Mouse (Mus musculus) spleen, adult 2 months (tissue): ENCODE measurements around the gene Tstd1. TPM values are rescaled to one million over a fixed set of nuclear protein-coding genes. Genes with fewer than 3 reads are reported as not detected.

Experiments
- DNase-seq, 2 experiments: peaks; one replicate each; pipeline versions ENCODE4 v3.0.0 to v3.0.0-alpha.2; 2012 to 2021; ENCODE audit warnings: low spot score in 2 of 2, low read depth in 1 of 2
- H3K27ac ChIP-seq: fragments of 200-500 bp; 2 replicates; pipeline ENCODE4 v1.5.1; 2012; ENCODE audit warnings: low read length, inconsistent platforms; ENCODE audit not compliant: insufficient read depth
- H3K27me3 ChIP-seq: fragments of 200-500 bp; 2 replicates; pipeline ENCODE4 v1.6.1; 2012; ENCODE audit warnings: mild to moderate bottlenecking, moderate library complexity, low read length, inconsistent platforms; ENCODE audit not compliant: control insufficient read depth, insufficient read depth
- H3K36me3 ChIP-seq: fragments of 200-500 bp; 2 replicates; pipeline ENCODE4 v1.6.1; 2012; ENCODE audit warnings: mild to moderate bottlenecking, low read length, inconsistent platforms; ENCODE audit not compliant: control insufficient read depth, insufficient read depth
- H3K4me1 ChIP-seq: fragments of 200-500 bp; 2 replicates; pipeline ENCODE4 v1.6.1; 2011; ENCODE audit warnings: inconsistent platforms; ENCODE audit not compliant: control insufficient read depth, insufficient read depth, insufficient read length
- H3K4me3 ChIP-seq: fragments of 200-500 bp; 2 replicates; pipeline ENCODE4 v1.5.1; 2011; ENCODE audit warnings: mild to moderate bottlenecking, inconsistent platforms; ENCODE audit not compliant: insufficient read depth, insufficient read length; ENCODE audit errors: extremely low read depth
- CTCF ChIP-seq: fragments of 200-500 bp; IDR thresholded peaks from 2 replicates; pipeline ENCODE4 v1.5.1; 2011; ENCODE audit warnings: mild to moderate bottlenecking, inconsistent platforms; ENCODE audit not compliant: insufficient read depth, insufficient read length, insufficient replicate concordance; ENCODE audit errors: extremely low read depth
- POLR2A ChIP-seq: fragments of 200-500 bp; IDR thresholded peaks from 2 replicates; pipeline ENCODE4 v1.6.1; 2011; ENCODE audit warnings: low read depth, low read length, inconsistent platforms
- WGBS: fragments of 180-500 bp; shearing (Covaris S2); methylation state at CpG from one replicate; pipeline ENCODE4 v1.1.7; 2018; 5-methylcytosine and 5-hydroxymethylcytosine counted together
- polyA plus RNA-seq: library from polyadenylated mRNA; depleted of rRNA; stranded (reverse); fragments of >200 nt; gene quantifications from 2 replicates; pipeline ENCODE4 v1.2.3, GENCODE M21; 2012

The Tstd1 gene
- polyA plus RNA-seq, 1 experiment: 3.1 TPM

DNA sequence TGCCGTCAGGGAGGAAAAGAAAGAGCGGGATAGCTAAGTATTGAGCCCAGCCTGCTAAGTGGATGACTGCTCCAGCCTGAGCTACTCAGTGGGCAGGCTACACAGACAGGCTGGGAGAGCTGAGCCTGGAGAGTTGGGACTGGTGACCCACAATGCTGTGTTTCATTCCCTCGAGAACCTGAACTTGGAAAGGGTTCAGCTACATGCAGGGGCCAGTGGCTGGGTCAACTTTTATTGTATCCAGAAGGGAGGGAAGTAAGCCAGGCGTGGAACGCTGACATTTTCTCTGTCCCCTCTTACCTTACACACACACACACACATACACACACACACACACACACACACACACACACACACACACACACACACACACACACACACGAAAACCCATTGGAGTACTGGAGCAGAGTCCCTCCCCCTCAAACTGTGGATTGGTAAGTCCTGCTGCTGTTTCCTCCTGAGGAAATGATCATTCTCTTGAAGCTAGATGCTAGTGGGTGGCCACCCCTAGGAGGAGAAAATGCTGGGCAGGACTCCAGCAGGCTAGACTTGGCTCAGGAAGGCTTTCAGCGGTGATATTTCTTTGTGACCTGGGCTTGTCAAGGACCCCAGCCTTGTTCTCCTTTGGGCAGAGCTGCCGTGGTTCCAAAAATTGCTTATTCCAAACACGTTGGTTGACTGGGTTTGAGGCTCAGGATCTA lies 21.5 kb downstream of the Tstd1 start:
- no peak for DNase-seq
- Histone ChIP-seq H3K4me3 (no peak overlapping the region; the same call in 1 of the 2 replicates), H3K27ac (peak overlapping the region; percentile 10; the same call in 1 of the 2 replicates), H3K27me3 (peaks cover 6% of the 10 kb centered on the region; the same call in 1 of the 2 replicates), H3K36me3 (no peaks in the 10 kb centered on the region), H3K4me1 (peaks cover 16% of the 10 kb centered on the region)
- TF ChIP-seq POLR2A: no peak
- no peak for TF ChIP-seq CTCF
- 29% methylated on average over 9 of the region's 9 CpGs for WGBS

DNA sequence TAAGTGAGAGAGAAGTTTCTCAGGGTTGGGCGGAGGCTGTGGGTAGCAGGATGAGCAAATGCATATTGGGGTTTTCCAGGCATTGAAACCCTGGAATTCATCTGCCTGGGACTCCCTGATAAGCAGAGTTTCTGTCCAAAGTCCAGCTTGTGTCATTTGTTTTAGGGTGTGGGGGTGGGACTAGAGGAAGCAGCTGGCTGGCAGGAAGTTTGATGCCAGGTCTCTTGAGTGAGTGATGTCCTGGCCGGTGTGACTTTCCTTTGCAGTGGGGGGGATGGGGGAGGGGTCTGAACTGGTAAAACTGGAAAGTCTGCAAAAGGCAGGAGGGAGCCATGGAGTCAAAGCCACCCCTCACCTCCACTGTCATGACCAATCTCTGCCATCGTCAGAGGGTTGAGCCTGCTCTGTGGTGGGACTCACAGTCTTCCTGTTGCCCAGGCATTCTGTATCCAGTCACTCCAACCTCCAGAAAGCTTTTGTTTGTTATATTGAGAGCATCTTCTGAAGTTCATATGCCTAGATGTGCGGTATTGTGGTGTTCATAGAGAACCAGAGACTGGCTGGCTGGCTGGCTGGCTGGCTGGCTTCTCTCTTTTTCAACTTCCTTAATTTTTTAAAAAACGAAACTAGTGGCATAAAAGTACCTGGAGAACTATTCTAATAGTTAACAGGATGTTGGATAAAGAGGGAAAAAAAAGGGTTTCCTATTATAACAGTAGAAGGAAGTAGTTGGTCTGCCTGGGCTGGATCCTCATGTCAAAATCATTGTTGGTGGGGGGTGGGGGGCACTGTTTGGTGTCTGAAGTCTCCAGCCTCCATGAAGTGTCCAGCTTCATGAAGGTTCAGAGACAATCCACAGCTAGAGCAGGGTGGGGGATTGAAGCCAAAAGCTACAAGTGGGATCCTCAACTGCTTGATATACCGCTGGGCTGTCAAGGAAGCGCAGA lies 23.1 kb downstream of the Tstd1 start:
- H3K27me3 ChIP-seq: peaks cover 6% of the 10 kb centered on the region; the same call in 1 of the 2 replicates
- TF ChIP-seq POLR2A (no peak), CTCF (no peak)
- WGBS: 17% methylated on average over 7 of the region's 7 CpGs
- DNase-seq: no peak
- H3K36me3 ChIP-seq: no peaks in the 10 kb centered on the region
- no peak overlapping the region for H3K4me3 ChIP-seq
- peak overlapping the region; percentile 38 for H3K27ac ChIP-seq
- peaks cover 16% of the 10 kb centered on the region for H3K4me1 ChIP-seq

DNA sequence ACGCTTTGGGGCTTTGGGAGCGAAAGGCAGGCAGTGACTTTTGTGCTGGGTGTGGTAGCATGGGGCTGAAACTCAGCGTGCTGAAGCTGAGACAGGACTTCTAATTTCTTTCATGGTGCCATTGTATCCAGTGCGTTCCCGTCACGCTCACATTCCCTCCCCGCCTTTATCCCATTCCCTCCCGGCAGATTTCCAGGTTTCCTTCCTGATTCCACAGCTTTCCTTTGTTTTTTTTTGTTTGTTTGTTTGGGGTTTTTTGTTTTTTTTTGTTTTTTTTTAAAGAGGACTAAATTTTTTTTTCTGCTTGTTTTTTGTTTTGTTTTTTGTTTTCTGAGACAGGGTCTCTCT lies 23.7 kb downstream of the Tstd1 start:
- no peak overlapping the region for H3K4me3 ChIP-seq
- no peak for DNase-seq
- H3K36me3 ChIP-seq: no peaks in the 10 kb centered on the region
- no peak for TF ChIP-seq CTCF
- TF ChIP-seq POLR2A: no peak
- WGBS: 28% methylated on average over 8 of the region's 8 CpGs
- H3K27ac ChIP-seq: peak overlapping the region; percentile 38; the same call in 1 of the 2 replicates
- peaks cover 13% of the 10 kb centered on the region for H3K4me1 ChIP-seq
- peaks cover 6% of the 10 kb centered on the region; the same call in 1 of the 2 replicates for H3K27me3 ChIP-seq

DNA sequence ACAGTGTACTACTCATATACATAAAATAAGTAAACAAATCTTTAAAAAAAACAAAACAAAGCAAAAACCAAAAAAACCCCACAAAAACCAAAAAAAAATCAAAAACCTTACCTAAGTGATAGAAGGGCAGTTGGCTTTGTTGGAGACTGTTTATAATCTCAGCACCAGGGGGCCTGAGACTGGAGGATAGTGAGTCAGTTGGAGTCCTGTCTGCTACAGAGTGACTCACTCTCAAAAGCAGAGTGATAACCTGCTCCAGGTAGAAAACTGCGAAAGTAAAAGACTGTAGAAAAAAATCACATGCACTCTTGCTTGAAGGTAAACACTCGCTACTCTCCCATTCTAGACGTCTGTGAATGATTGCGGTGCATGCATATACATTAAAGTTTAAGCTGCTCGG lies 26.4 kb downstream of the Tstd1 start:
- TF ChIP-seq CTCF (no peak), POLR2A (no peak)
- H3K36me3 ChIP-seq: no peaks in the 10 kb centered on the region

DNA sequence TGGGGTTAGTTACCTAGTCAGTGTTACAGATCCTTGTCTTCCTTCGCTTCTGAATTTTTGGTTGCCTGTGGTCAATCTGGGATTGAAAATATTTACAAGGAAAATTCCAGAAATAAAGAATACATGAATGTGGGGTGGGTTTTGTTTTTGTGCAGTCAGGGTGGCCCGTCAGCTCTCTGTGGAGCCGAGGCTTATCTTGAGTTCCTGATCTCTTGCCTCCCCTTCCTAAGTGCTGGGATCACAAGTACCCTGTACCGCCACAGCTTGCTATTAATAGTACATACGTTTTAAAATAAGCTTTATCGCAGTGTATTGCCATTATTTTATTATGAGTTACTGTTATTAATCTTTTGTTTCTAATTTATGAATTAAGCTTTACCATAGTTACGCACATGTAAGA lies 28.2 kb downstream of the Tstd1 start:
- 61% methylated on average over 7 of the region's 7 CpGs for WGBS
- H3K4me1 ChIP-seq: peaks cover 4% of the 10 kb centered on the region; the same call in 1 of the 2 replicates
- no peaks in the 10 kb centered on the region for H3K36me3 ChIP-seq
- no peak for DNase-seq
- no peak overlapping the region for H3K4me3 ChIP-seq
- H3K27me3 ChIP-seq: no peaks in the 10 kb centered on the region
- no peak for TF ChIP-seq POLR2A
- no peak for TF ChIP-seq CTCF
- H3K27ac ChIP-seq: no peak overlapping the region

More for the DNA sequence above, 26.4 kb downstream of the Tstd1 start:
- no peak overlapping the region for H3K4me3 ChIP-seq
- no peaks in the 10 kb centered on the region for H3K27me3 ChIP-seq
- DNase-seq: no peak
- no peak overlapping the region for H3K27ac ChIP-seq
- H3K4me1 ChIP-seq: peaks cover 7% of the 10 kb centered on the region; the same call in 1 of the 2 replicates
- WGBS: 90% methylated on average over 5 of the region's 5 CpGs

DNA sequence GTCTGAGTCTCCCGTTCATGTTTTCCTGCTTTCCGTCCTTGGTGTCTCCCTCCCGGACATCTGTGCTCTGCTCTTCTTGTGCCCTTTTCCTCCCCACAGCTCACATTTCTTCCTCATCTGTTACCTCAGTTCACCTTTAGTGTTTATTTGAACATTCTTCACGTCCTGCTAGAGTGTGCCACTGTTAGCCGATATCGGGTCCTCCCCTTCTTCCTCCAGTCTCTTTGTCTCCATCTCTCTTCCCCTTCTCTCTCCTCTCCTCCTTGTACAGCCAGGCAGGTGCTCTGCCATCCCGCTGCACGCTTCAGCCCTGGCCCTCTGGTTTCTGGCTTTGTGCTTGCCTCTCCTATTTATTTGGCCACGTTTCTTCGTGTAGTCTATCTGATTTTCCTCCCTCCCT lies 29.0 kb downstream of the Tstd1 start:
- H3K4me3 ChIP-seq: no peak overlapping the region

More for the DNA sequence above, 29.0 kb downstream of the Tstd1 start:
- Histone ChIP-seq H3K27me3 (no peaks in the 10 kb centered on the region), H3K36me3 (no peaks in the 10 kb centered on the region), H3K27ac (no peak overlapping the region), H3K4me1 (no peaks in the 10 kb centered on the region)
- DNase-seq: no peak
- TF ChIP-seq CTCF (no peak), POLR2A (no peak)
- WGBS: 30% methylated on average over 10 of the region's 10 CpGs
